Comparison of ENCODE assay signal across 8 mouse cellular contexts in genomic region chr2:58596774-58597342, GRCm38 (mm10). TPM values are rescaled to one million over a fixed set of nuclear protein-coding genes. Genes with fewer than 3 reads are reported as not detected.
DNase-seq lines count a peak whose midpoint lies in the region; ATAC-seq and TF ChIP-seq lines count a peak whose summit lies in the region.

No protein-coding gene starts in this region.

- 63% methylated on average over 17 of the region's 17 CpGs for WGBS in hindbrain, embryonic 16.5 days
- WGBS in hindbrain, embryonic 12.5 days: 81% methylated on average over 17 of the region's 17 CpGs
- 82% methylated on average over 17 of the region's 17 CpGs for WGBS in liver, postnatal 0 days (ENCODE audit: insufficient replicate concordance)
- WGBS in lung, postnatal 0 days: 69% methylated on average over 17 of the region's 17 CpGs

- no peaks in the 10 kb centered on the region for H3K36me3 ChIP-seq in hindbrain, embryonic 16.5 days (ENCODE audit: control insufficient read depth, insufficient read depth, low read length)
- no peaks in the 10 kb centered on the region for H3K36me3 ChIP-seq in hindbrain, embryonic 12.5 days
- H3K36me3 ChIP-seq in liver, postnatal 0 days (replicated peaks; ENCODE audit: insufficient read depth, low read length): no peaks in the 10 kb centered on the region
- H3K36me3 ChIP-seq in lung, postnatal 0 days (ENCODE audit: insufficient read depth, low read length): no peaks in the 10 kb centered on the region

- no peak overlapping the region for H3K4me2 ChIP-seq in hindbrain, embryonic 16.5 days (ENCODE audit: low read length)
- H3K4me2 ChIP-seq in hindbrain, embryonic 12.5 days (replicated peaks): no peak overlapping the region
- no peak overlapping the region for H3K4me2 ChIP-seq in liver, postnatal 0 days (ENCODE audit: low read depth, low read length)
- no peak overlapping the region for H3K4me2 ChIP-seq in lung, postnatal 0 days (replicated peaks; ENCODE audit: low read depth, low read length)

- H3K4me1 ChIP-seq in hindbrain, embryonic 16.5 days (ENCODE audit: control insufficient read depth, insufficient read depth, low read depth, low read length): no peaks in the 10 kb centered on the region
- no peaks in the 10 kb centered on the region for H3K4me1 ChIP-seq in hindbrain, embryonic 12.5 days
- H3K4me1 ChIP-seq in liver, postnatal 0 days (ENCODE audit: insufficient read depth): no peaks in the 10 kb centered on the region
- H3K4me1 ChIP-seq in lung, postnatal 0 days (ENCODE audit: insufficient read depth, low read depth, low read length): no peaks in the 10 kb centered on the region

- intact Hi-C loops in left cerebral cortex, postnatal 36 days (cut with DNase I): no loop called here

- no peak for TF ChIP-seq EP300 in liver, postnatal 0 days (IDR thresholded peaks at IDR 0.05; ENCODE audit: low read depth)
- no peak for TF ChIP-seq EP300 in lung, postnatal 0 days (IDR thresholded peaks at IDR 0.05)

- peak; percentile 95 for DNase-seq in brain, adult 2 months (ENCODE audit: low read depth, low spot score)
- peak; percentile 45 for DNase-seq in gastrocnemius, adult 18-20 months (ENCODE audit: low spot score)
- DNase-seq in left cerebral cortex, postnatal 36 days (ENCODE audit: low spot score in 2 of 2): peak; percentile 38 to 41
- no peak for DNase-seq in kidney, adult 18-20 months
- no peak for DNase-seq in liver, postnatal 0 days
- DNase-seq in lung, postnatal 0 days (ENCODE audit: low spot score): no peak

- no peaks in the 10 kb centered on the region for H3K9me3 ChIP-seq in hindbrain, embryonic 16.5 days (ENCODE audit: control insufficient read depth, low read length)
- no peaks in the 10 kb centered on the region for H3K9me3 ChIP-seq in hindbrain, embryonic 12.5 days (replicated peaks)
- no peaks in the 10 kb centered on the region for H3K9me3 ChIP-seq in liver, postnatal 0 days (ENCODE audit: low read length)
- no peaks in the 10 kb centered on the region for H3K9me3 ChIP-seq in lung, postnatal 0 days (ENCODE audit: low read length)

- no peaks in the 10 kb centered on the region for H3K27me3 ChIP-seq in hindbrain, embryonic 16.5 days (replicated peaks; ENCODE audit: control insufficient read depth, insufficient read depth, low read length)
- H3K27me3 ChIP-seq in hindbrain, embryonic 12.5 days: no peaks in the 10 kb centered on the region
- H3K27me3 ChIP-seq in liver, postnatal 0 days (ENCODE audit: insufficient read depth, low read length): no peaks in the 10 kb centered on the region
- no peaks in the 10 kb centered on the region for H3K27me3 ChIP-seq in lung, postnatal 0 days (replicated peaks; ENCODE audit: insufficient read depth, low read length)

- H3K4me3 ChIP-seq in hindbrain, embryonic 16.5 days (ENCODE audit: low read length): no peak overlapping the region
- H3K4me3 ChIP-seq in hindbrain, embryonic 12.5 days: no peak overlapping the region
- H3K4me3 ChIP-seq in liver, postnatal 0 days (ENCODE audit: low read depth, low read length): no peak overlapping the region
- no peak overlapping the region for H3K4me3 ChIP-seq in lung, postnatal 0 days (ENCODE audit: low read depth, low read length)

- peak; percentile 82 for ATAC-seq in hindbrain, embryonic 16.5 days
- no peak for ATAC-seq in hindbrain, embryonic 12.5 days (ENCODE audit: low FRiP score)
- no peak for ATAC-seq in liver, postnatal 0 days
- ATAC-seq in lung, postnatal 0 days: no peak

- no peak overlapping the region for H3K9ac ChIP-seq in hindbrain, embryonic 16.5 days (ENCODE audit: low read depth, low read length)
- no peak overlapping the region for H3K9ac ChIP-seq in hindbrain, embryonic 12.5 days
- H3K9ac ChIP-seq in liver, postnatal 0 days (replicated peaks): no peak overlapping the region
- H3K9ac ChIP-seq in lung, postnatal 0 days (replicated peaks; ENCODE audit: low read depth): no peak overlapping the region

- no peak for TF ChIP-seq CTCF in liver, postnatal 0 days (IDR thresholded peaks at IDR 0.05; ENCODE audit: low read depth)
- no peak for TF ChIP-seq CTCF in lung, postnatal 0 days (IDR thresholded peaks at IDR 0.05)

- no peak overlapping the region for H3K27ac ChIP-seq in hindbrain, embryonic 16.5 days (ENCODE audit: low read depth, low read length)
- H3K27ac ChIP-seq in hindbrain, embryonic 12.5 days: no peak overlapping the region
- no peak overlapping the region for H3K27ac ChIP-seq in liver, postnatal 0 days (ENCODE audit: low read depth)
- H3K27ac ChIP-seq in lung, postnatal 0 days (ENCODE audit: low read length): no peak overlapping the region

RNA-seq across cellular contexts. Expression of gene Upp2, which starts 29.8 kb away (rescaled TPM):
- polyA plus RNA-seq in hindbrain, embryonic 16.5 days (2015; fragmentation: Nextera tagmentation; extraction: Ambion mirVana): 14.6 and 15.1 TPM in 2 replicates
- polyA plus RNA-seq in hindbrain, embryonic 12.5 days (2016; fragmentation: Nextera tagmentation; extraction: Ambion mirVana): 8.5 and 10.9 TPM in 2 replicates
- 1 to 10 TPM; 2.1 to 3.1 TPM for total RNA-seq in gastrocnemius, adult 18-20 months (2021)
- 10 to 100 TPM; 28.9 to 35.9 TPM for total RNA-seq in left cerebral cortex, postnatal 36 days (2021)
- 45.7 and 55.8 TPM in 2 replicates for polyA plus RNA-seq in liver, postnatal 0 days (2015; fragmentation: Nextera tagmentation; extraction: Ambion mirVana)
- polyA plus RNA-seq in lung, postnatal 0 days (2015; fragmentation: Nextera tagmentation; extraction: Ambion mirVana): 6.4 and 10.4 TPM in 2 replicates

RNA-seq across cellular contexts. Expression of gene Acvr1, which starts 29.9 kb away (rescaled TPM):
- polyA plus RNA-seq in hindbrain, embryonic 16.5 days (2015; fragmentation: Nextera tagmentation; extraction: Ambion mirVana): 4.6 and 5.1 TPM in 2 replicates
- 5.4 and 5.6 TPM in 2 replicates for polyA plus RNA-seq in hindbrain, embryonic 12.5 days (2016; fragmentation: Nextera tagmentation; extraction: Ambion mirVana)
- total RNA-seq in gastrocnemius, adult 18-20 months (2021): 10 to 100 TPM; 20.6 to 26.8 TPM
- 10 to 100 TPM; 31.0 to 31.3 TPM for total RNA-seq in left cerebral cortex, postnatal 36 days (2021)
- 2.7 and 2.8 TPM in 2 replicates for polyA plus RNA-seq in liver, postnatal 0 days (2015; fragmentation: Nextera tagmentation; extraction: Ambion mirVana)
- polyA plus RNA-seq in lung, postnatal 0 days (2015; fragmentation: Nextera tagmentation; extraction: Ambion mirVana): 5.8 and 6.0 TPM in 2 replicates

Comparison
In these comparisons a context has a peak if more than half of its experiments do, and no peak if none do; other contexts are left out.
1. DNase-seq: peak in brain, adult 2 months (single experiment), gastrocnemius, adult 18-20 months (single experiment) and left cerebral cortex, postnatal 36 days (2 of 2); none in kidney, adult 18-20 months (single experiment), liver, postnatal 0 days (single experiment) and lung, postnatal 0 days (single experiment).